Mouse (Mus musculus) heart, embryonic 14.5 days (tissue): Measurements from ENCODE around the gene Pgs1. TPM values are rescaled to one million over a fixed set of nuclear protein-coding genes. Genes with fewer than 3 reads are reported as not detected.
A peak's percentile ranks its signal among the peaks of the same experiment; 100 is the strongest.

ENCODE experiments used
- ATAC-seq: fragments of 200-750 bp; cut with Nextera tagmentation; 2 replicates; pipeline ENCODE4 v1.8.0; 2017; ENCODE audit warnings: low read depth, moderate TSS enrichment; ENCODE audit not compliant: insufficient number of reproducible peaks, insufficient read depth, low FRiP score
- H3K27ac ChIP-seq, 2 experiments: fragments of 200-500 bp in 1 of 2; fragments of 300-500 bp in 1 of 2; sonication (generic) in 1 of 2; replicated peaks in 1 of 2; 2 replicates each; pipeline ENCODE4 v1.5.1; 2012 to 2014; ENCODE audit warnings: low read depth in 2 of 2, low read length in 2 of 2, control low read depth in 1 of 2, mild to moderate bottlenecking in 1 of 2, mixed read lengths in 1 of 2; ENCODE audit not compliant: control insufficient read depth in 1 of 2, insufficient read depth in 1 of 2
- H3K27me3 ChIP-seq: fragments of 300-500 bp; sonication (generic); 2 replicates; pipeline ENCODE4 v1.6.1; 2014; ENCODE audit warnings: mild to moderate bottlenecking, low read length, control low read depth; ENCODE audit not compliant: control insufficient read depth, insufficient read depth
- H3K36me3 ChIP-seq: fragments of 300-500 bp; sonication (generic); 2 replicates; pipeline ENCODE4 v1.6.1; 2014; ENCODE audit warnings: mild to moderate bottlenecking, control low read depth, low read length, mixed read lengths; ENCODE audit not compliant: control insufficient read depth, insufficient read depth
- H3K4me1 ChIP-seq, 2 experiments: fragments of 200-500 bp in 1 of 2; fragments of 300-500 bp in 1 of 2; sonication (generic) in 1 of 2; 2 replicates each; pipeline ENCODE4 v1.6.1; 2012 to 2014; ENCODE audit warnings: low read length in 2 of 2, control low read depth in 1 of 2, mixed read lengths in 1 of 2; ENCODE audit not compliant: control insufficient read depth in 2 of 2, insufficient read depth in 2 of 2
- H3K4me2 ChIP-seq: fragments of 300-500 bp; sonication (generic); 2 replicates; pipeline ENCODE4 v1.6.1; 2014; ENCODE audit warnings: mild to moderate bottlenecking, low read length
- H3K4me3 ChIP-seq, 2 experiments: fragments of 200-500 bp in 1 of 2; fragments of 300-500 bp in 1 of 2; sonication (generic) in 1 of 2; 2 replicates each; pipeline ENCODE4 v1.5.1; 2012 to 2014; ENCODE audit warnings: low read length in 2 of 2, mild to moderate bottlenecking in 2 of 2, control low read depth in 1 of 2, low read depth in 1 of 2, moderate library complexity in 1 of 2; ENCODE audit not compliant: control insufficient read depth in 1 of 2, insufficient read depth in 1 of 2
- H3K9ac ChIP-seq: fragments of 300-500 bp; sonication (generic); 2 replicates; pipeline ENCODE4 v1.6.1; 2014; ENCODE audit warnings: mild to moderate bottlenecking, low read length
- H3K9me3 ChIP-seq: fragments of 300-500 bp; sonication (generic); 2 replicates; pipeline ENCODE4 v1.6.1; 2016; ENCODE audit warnings: low read length, control low read depth; ENCODE audit not compliant: control insufficient read depth
- WGBS: fragments of 180-500 bp; shearing (Covaris S2); extraction: QIAGEN DNeasy Blood & Tissue Kit; methylation state at CpG from one replicate; pipeline ENCODE4 v1.1.7; 2014; 5-methylcytosine and 5-hydroxymethylcytosine counted together
- polyA plus RNA-seq: library from polyadenylated mRNA; unstranded; fragments of >200 nt; fragmentation: Nextera tagmentation; extraction: Ambion mirVana; gene quantifications from 2 replicates; pipeline ENCODE4 v1.2.1, GENCODE M21; 2014

Gene Pgs1
- polyA plus RNA-seq, 1 experiment from 2014 or later = 23.1 TPM

GRCm38 (mm10) chr11:118008843-118009242, 22.8 kb downstream of the Pgs1 start:
- Histone ChIP-seq H3K9ac (peak overlapping the region; percentile 38; the same call in 1 of the 2 replicates), H3K27me3 (no peaks in the 10 kb centered on the region), H3K4me2 (0 out of 2 replicates have a peak overlapping the region, but pooled peaks have one; percentile 4), H3K27ac (peak overlapping the region; percentile 51 to 72), H3K9me3 (no peaks in the 10 kb centered on the region), H3K36me3 (peaks cover 42% of the 10 kb centered on the region), H3K4me3 (no peak overlapping the region), H3K4me1 (peaks cover 30 to 36% of the 10 kb centered on the region in 2 experiments)
- ATAC-seq = no peak
- WGBS = 68% methylated on average over 8 of the region's 8 CpGs

DNA sequence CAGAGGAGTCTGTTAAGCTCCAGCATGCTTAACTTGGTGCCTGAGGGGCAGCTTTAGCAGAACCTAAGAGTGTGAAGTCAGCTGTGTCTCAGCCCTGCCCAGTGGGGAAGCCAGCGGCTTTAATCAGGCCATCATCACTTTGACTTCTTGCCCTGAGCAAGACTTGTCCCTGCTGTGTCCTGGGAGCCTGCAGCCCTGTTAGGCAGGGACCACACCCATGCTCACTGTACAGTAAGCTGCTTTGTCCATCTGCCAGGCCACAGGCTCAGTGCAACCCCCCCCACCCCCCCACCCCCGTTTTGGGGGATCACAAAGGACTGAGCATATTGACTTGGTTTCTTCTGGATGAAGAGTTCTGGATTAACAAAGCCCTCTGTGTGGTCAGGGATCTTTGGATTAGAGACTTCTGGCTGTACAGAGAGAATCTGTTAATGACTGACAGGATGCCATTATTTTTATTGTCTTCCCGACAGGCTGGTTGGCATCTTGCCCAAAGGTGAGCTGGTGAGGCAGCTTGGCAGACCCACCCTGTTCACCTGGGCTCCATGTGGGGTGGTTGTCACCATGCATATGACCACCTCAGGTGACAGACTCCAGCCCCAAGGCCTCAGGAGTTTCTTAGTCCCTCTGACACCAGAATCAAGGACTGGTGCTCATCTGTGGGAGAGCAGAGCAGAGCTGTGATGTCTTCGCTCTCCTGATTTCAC, 23.9 kb downstream of the Pgs1 start:
- no peak overlapping the region for H3K4me2 ChIP-seq
- H3K9ac ChIP-seq = peak overlapping the region; percentile 31; the same call in 1 of the 2 replicates
- no peak overlapping the region for H3K27ac ChIP-seq
- H3K27me3 ChIP-seq = no peaks in the 10 kb centered on the region
- H3K4me1 ChIP-seq = peaks cover 28 to 31% of the 10 kb centered on the region in 2 experiments
- WGBS = 47% methylated on average over 4 of the region's 4 CpGs
- H3K36me3 ChIP-seq = peaks cover 37% of the 10 kb centered on the region
- no peaks in the 10 kb centered on the region for H3K9me3 ChIP-seq
- no peak for ATAC-seq
- no peak overlapping the region for H3K4me3 ChIP-seq

GRCm38 (mm10) chr11:118012595-118012994, 26.5 kb downstream of the Pgs1 start:
- Histone ChIP-seq H3K27ac (no peak overlapping the region), H3K36me3 (peaks cover 27% of the 10 kb centered on the region), H3K27me3 (no peaks in the 10 kb centered on the region), H3K4me1 (peaks cover 25 to 35% of the 10 kb centered on the region in 2 experiments), H3K9ac (no peak overlapping the region), H3K9me3 (no peaks in the 10 kb centered on the region), H3K4me3 (no peak overlapping the region), H3K4me2 (no peak overlapping the region)
- 78% methylated on average over 1 of the region's 1 CpGs for WGBS
- no peak for ATAC-seq

DNA sequence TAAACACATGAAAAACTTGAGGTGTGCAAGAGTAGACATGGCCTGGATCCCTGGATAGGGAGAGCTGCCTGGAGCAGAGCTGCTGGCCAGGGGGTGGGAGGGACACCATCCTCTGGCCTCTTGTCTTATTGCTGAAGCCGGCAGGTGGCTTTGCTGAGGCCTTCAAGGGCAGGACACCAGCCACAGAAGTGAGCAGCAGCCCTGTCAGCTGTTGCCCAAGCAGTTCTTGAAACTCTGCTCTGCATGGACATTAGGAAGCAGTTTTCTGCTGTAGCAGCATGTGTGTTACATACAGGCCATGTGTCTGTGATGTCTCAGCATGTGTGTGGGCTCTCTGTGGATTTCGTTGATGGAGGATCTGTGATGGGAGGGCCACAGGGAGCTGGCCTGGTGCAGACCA, 27.2 kb downstream of the Pgs1 start:
- H3K27ac ChIP-seq = no peak overlapping the region
- peaks cover 4% of the 10 kb centered on the region; the same call in 1 of the 2 replicates for H3K9me3 ChIP-seq
- H3K4me3 ChIP-seq = no peak overlapping the region
- H3K4me2 ChIP-seq = no peak overlapping the region
- 84% methylated on average over 2 of the region's 2 CpGs for WGBS
- peaks cover 17 to 28% of the 10 kb centered on the region in 2 experiments for H3K4me1 ChIP-seq
- H3K9ac ChIP-seq = no peak overlapping the region
- H3K27me3 ChIP-seq = no peaks in the 10 kb centered on the region
- no peak for ATAC-seq
- H3K36me3 ChIP-seq = peaks cover 35% of the 10 kb centered on the region

DNA sequence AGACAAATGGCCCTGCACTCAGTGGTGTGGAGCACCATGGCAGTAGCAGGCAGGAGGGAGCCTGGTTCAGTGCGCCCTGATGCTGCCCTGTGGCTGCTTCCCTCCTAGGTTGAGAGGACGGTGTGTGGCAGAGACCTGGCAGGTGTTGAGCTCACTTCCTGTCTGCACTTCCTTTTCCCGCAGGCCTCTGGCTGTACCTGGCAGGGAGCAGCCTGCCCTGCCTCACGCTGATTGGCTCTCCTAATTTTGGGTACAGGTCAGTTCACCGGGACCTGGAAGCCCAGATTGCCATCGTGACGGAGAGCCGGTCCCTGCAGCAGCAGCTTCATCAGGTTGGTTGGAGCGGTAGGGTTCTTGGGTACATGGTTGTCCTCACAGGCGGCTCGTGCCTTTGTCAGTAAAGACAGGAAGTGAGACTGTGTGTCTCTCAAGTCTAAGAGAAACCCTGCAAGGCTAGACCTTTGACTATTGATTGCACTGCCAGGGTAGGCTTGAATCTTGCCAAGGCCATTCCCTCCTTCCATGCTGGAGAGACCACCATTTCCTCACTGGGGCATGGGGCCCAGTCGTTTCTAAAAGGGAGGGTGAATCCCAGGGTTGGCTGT, 28.4 kb downstream of the Pgs1 start:
- H3K9me3 ChIP-seq = peaks cover 4% of the 10 kb centered on the region; the same call in 1 of the 2 replicates
- H3K9ac ChIP-seq = no peak overlapping the region
- ATAC-seq = no peak
- peaks cover 6 to 16% of the 10 kb centered on the region in 2 experiments; a peak in 3 of 4 replicates for H3K4me1 ChIP-seq
- 80% methylated on average over 12 of the region's 12 CpGs for WGBS
- no peak overlapping the region for H3K4me2 ChIP-seq
- no peak overlapping the region for H3K4me3 ChIP-seq
- peaks cover 41% of the 10 kb centered on the region for H3K36me3 ChIP-seq
- H3K27me3 ChIP-seq = no peaks in the 10 kb centered on the region
- H3K27ac ChIP-seq = no peak overlapping the region

GRCm38 (mm10) chr11:118015381-118016145, 29.5 kb downstream of the Pgs1 start:
- Histone ChIP-seq H3K4me2 (no peak overlapping the region), H3K9ac (no peak overlapping the region), H3K27me3 (no peaks in the 10 kb centered on the region), H3K27ac (0 out of 4 replicates have a peak overlapping the region, but pooled peaks of 1 of the 2 experiments have one; percentile 14), H3K4me3 (no peak overlapping the region), H3K4me1 (peaks cover 3 to 11% of the 10 kb centered on the region in 2 experiments; a peak in 2 of 4 replicates), H3K36me3 (peaks cover 47% of the 10 kb centered on the region), H3K9me3 (peaks cover 4% of the 10 kb centered on the region; the same call in 1 of the 2 replicates)
- 67% methylated on average over 8 of the region's 8 CpGs for WGBS
- ATAC-seq = no peak

DNA sequence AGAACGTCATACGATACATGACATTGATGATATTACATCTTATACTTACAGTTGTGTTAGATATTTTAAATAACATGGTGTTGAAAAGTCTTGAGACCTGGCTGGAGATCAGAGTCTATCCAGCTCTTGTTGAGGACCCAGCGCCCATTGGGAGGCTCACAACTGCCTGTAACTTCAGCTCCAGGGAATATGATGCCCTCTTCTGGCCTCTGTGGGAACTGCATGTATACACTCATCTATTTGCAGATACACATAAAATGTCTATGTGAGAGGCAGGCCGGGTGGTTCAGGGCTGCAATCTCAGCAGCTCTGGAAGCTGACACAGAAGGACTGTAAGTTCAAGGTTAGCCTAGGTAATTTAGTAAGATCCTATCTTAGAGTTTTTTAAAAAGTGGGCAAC, 32.2 kb downstream of the Pgs1 start:
- no peak for ATAC-seq
- 92% methylated on average over 4 of the region's 4 CpGs for WGBS
- Histone ChIP-seq H3K27me3 (no peaks in the 10 kb centered on the region), H3K9me3 (peaks cover 4% of the 10 kb centered on the region; the same call in 1 of the 2 replicates), H3K4me2 (no peak overlapping the region), H3K4me3 (no peak overlapping the region), H3K36me3 (peaks cover 49% of the 10 kb centered on the region), H3K4me1 (peaks cover 3 to 11% of the 10 kb centered on the region in 2 experiments; a peak in 2 of 4 replicates), H3K9ac (no peak overlapping the region), H3K27ac (no peak overlapping the region)
